Mouse (Mus musculus) heart, embryonic 14.5 days (tissue): ENCODE measurements at regions not wholly inside any gene's neighbourhood (a gene's known extent, or its start where the extent isn't known, plus 50 kb on each side); places are given as distances from the start of the nearest gene placed in this dataset.

Experiments
- ATAC-seq: fragments of 200-750 bp; cut with Nextera tagmentation; 2 replicates; pipeline ENCODE4 v1.8.0; 2017; ENCODE audit warnings: low read depth, moderate TSS enrichment; ENCODE audit not compliant: insufficient number of reproducible peaks, insufficient read depth, low FRiP score
- H3K27ac ChIP-seq, 2 experiments: fragments of 200-500 bp in 1 of 2; fragments of 300-500 bp in 1 of 2; sonication (generic) in 1 of 2; replicated peaks in 1 of 2; 2 replicates each; pipeline ENCODE4 v1.5.1; 2012 to 2014; ENCODE audit warnings: low read depth in 2 of 2, low read length in 2 of 2, control low read depth in 1 of 2, mild to moderate bottlenecking in 1 of 2, mixed read lengths in 1 of 2; ENCODE audit not compliant: control insufficient read depth in 1 of 2, insufficient read depth in 1 of 2
- H3K27me3 ChIP-seq: fragments of 300-500 bp; sonication (generic); 2 replicates; pipeline ENCODE4 v1.6.1; 2014; ENCODE audit warnings: mild to moderate bottlenecking, low read length, control low read depth; ENCODE audit not compliant: control insufficient read depth, insufficient read depth
- H3K36me3 ChIP-seq: fragments of 300-500 bp; sonication (generic); 2 replicates; pipeline ENCODE4 v1.6.1; 2014; ENCODE audit warnings: mild to moderate bottlenecking, control low read depth, low read length, mixed read lengths; ENCODE audit not compliant: control insufficient read depth, insufficient read depth
- H3K4me1 ChIP-seq, 2 experiments: fragments of 200-500 bp in 1 of 2; fragments of 300-500 bp in 1 of 2; sonication (generic) in 1 of 2; 2 replicates each; pipeline ENCODE4 v1.6.1; 2012 to 2014; ENCODE audit warnings: low read length in 2 of 2, control low read depth in 1 of 2, mixed read lengths in 1 of 2; ENCODE audit not compliant: control insufficient read depth in 2 of 2, insufficient read depth in 2 of 2
- H3K4me2 ChIP-seq: fragments of 300-500 bp; sonication (generic); 2 replicates; pipeline ENCODE4 v1.6.1; 2014; ENCODE audit warnings: mild to moderate bottlenecking, low read length
- H3K4me3 ChIP-seq, 2 experiments: fragments of 200-500 bp in 1 of 2; fragments of 300-500 bp in 1 of 2; sonication (generic) in 1 of 2; 2 replicates each; pipeline ENCODE4 v1.5.1; 2012 to 2014; ENCODE audit warnings: low read length in 2 of 2, mild to moderate bottlenecking in 2 of 2, control low read depth in 1 of 2, low read depth in 1 of 2, moderate library complexity in 1 of 2; ENCODE audit not compliant: control insufficient read depth in 1 of 2, insufficient read depth in 1 of 2
- H3K9ac ChIP-seq: fragments of 300-500 bp; sonication (generic); 2 replicates; pipeline ENCODE4 v1.6.1; 2014; ENCODE audit warnings: mild to moderate bottlenecking, low read length
- H3K9me3 ChIP-seq: fragments of 300-500 bp; sonication (generic); 2 replicates; pipeline ENCODE4 v1.6.1; 2016; ENCODE audit warnings: low read length, control low read depth; ENCODE audit not compliant: control insufficient read depth
- WGBS: fragments of 180-500 bp; shearing (Covaris S2); extraction: QIAGEN DNeasy Blood & Tissue Kit; methylation state at CpG from one replicate; pipeline ENCODE4 v1.1.7; 2014; 5-methylcytosine and 5-hydroxymethylcytosine counted together

DNA sequence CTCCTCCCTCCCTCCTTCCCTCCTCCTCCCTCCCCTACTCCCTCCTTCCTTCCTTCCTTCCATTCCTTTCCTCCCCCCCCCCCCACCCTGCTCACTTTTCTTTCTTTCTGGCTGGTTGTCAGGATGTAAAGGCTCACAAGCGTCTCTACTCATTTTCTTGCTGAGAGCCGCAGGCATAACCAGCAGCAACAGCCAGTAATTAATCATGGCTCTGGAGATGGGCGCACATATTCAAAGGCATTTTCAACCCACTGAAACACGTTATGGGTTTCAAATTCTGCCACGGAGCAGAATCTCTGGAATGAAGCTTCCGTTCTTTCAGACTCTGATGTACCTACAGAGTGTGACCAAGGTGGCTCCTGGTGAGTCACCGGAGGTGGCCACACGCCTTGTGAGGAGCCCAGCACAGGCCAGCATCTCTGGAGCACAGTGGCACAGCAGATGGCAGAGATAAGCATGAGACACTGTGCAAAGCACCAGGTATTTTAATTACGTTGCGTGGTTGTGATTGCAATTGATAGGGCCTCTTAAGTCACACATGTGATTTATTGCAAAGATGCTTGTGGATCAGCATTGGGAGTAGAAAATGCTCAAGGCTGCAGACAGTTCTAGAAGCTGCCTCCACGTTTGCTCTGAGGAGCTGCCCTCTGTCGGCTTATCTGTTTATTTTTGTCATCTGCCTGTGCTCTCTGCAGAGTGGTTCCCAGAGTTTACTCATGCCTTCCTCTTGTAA is 236.0 kb downstream of the Mtx2 start:
- Histone ChIP-seq H3K4me2 (no peak overlapping the region), H3K9ac (no peak overlapping the region), H3K4me3 (no peak overlapping the region), H3K4me1 (no peaks in the 10 kb centered on the region), H3K36me3 (no peaks in the 10 kb centered on the region), H3K27me3 (0 out of 2 replicates have a peak, but pooled peaks cover 6% of the 10 kb centered on the region), H3K9me3 (no peaks in the 10 kb centered on the region), H3K27ac (no peak overlapping the region)
- WGBS = 54% methylated on average over 12 of the region's 12 CpGs
- no peak for ATAC-seq

DNA sequence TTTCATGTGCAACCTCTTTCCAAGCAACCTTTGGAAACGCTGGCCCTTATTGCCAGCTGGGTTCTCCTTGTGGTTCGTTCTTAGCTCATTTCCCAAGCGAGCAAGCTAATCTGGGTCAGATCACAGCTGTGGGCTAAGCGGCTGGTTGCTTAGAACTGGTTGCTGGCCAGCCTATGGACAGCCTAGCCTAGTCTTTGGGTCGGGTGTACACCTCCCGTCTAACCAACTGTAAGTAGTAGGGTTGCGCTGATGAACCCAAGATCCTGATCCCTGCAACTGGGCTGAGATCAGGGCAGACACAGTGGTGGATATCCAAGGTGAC is 236.5 kb downstream of the Mtx2 start:
- Histone ChIP-seq H3K4me3 (no peak overlapping the region), H3K27ac (no peak overlapping the region), H3K4me1 (no peaks in the 10 kb centered on the region), H3K27me3 (0 out of 2 replicates have a peak, but pooled peaks cover 6% of the 10 kb centered on the region), H3K36me3 (no peaks in the 10 kb centered on the region), H3K9ac (no peak overlapping the region), H3K9me3 (no peaks in the 10 kb centered on the region), H3K4me2 (no peak overlapping the region)
- ATAC-seq = no peak
- WGBS = 79% methylated on average over 7 of the region's 7 CpGs

DNA sequence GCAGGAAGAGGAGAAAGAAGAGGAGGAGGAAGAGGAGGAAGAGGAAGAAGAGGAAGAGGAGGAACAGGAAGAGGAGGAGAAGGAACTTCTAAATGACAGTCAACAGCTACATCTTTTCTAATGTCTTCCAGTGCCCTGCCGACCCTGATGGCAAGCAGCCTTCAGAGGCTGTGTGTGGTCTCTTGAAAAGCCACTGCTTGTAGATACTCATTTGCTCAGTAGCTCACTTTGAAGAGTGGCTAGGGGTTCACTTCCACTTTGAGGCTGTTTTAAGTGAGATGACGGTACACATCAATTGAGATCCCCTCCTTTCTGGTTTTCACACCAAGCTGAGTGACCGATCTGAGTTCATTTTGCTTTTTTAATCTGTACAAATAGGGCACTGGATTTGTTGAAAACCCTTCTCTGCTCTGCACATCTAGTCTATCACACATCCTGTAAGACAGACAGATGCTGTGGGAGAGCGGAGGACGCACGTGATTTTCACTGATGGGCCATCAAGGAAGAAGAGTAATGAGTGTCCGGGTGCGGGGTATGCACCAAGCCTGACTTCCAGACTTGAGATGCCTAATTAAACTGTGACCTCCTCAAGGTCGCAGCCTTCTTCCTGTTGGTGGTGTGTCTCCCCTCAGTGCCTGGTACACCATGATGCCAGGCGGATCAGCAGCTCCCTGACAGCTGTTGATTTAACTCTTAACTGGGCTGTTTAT is 239.0 kb downstream of the Mtx2 start:
- no peak overlapping the region for H3K4me3 ChIP-seq
- H3K9me3 ChIP-seq = no peaks in the 10 kb centered on the region
- no peak overlapping the region for H3K27ac ChIP-seq
- H3K36me3 ChIP-seq = no peaks in the 10 kb centered on the region
- ATAC-seq = no peak
- H3K4me1 ChIP-seq = no peaks in the 10 kb centered on the region
- 70% methylated on average over 10 of the region's 10 CpGs for WGBS
- H3K27me3 ChIP-seq = 0 out of 2 replicates have a peak, but pooled peaks cover 6% of the 10 kb centered on the region
- no peak overlapping the region for H3K4me2 ChIP-seq
- no peak overlapping the region for H3K9ac ChIP-seq

DNA sequence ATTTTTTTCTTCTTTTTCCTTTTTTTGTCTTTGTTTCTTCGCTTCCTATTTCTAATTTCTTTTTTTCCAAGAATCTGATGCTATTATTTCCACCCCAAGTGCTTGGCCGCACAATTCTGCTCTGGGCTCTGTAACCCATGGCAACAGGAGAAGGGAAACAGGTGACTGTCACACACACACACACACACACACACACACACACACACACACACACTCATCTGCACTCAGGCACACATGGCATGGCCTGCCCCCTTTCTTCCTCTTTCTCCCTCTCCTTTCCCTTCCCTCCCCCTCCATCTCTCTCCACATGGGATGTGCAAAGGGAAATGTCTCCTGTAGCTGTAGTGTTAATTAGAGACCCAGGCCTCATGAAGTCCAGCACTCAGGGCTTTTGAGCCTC is 239.7 kb downstream of the Mtx2 start:
- Histone ChIP-seq H3K36me3 (no peaks in the 10 kb centered on the region), H3K27me3 (0 out of 2 replicates have a peak, but pooled peaks cover 6% of the 10 kb centered on the region), H3K27ac (no peak overlapping the region), H3K4me1 (no peaks in the 10 kb centered on the region), H3K9me3 (no peaks in the 10 kb centered on the region), H3K4me3 (no peak overlapping the region), H3K9ac (no peak overlapping the region), H3K4me2 (no peak overlapping the region)
- 70% methylated on average over 2 of the region's 2 CpGs for WGBS
- ATAC-seq = no peak

DNA sequence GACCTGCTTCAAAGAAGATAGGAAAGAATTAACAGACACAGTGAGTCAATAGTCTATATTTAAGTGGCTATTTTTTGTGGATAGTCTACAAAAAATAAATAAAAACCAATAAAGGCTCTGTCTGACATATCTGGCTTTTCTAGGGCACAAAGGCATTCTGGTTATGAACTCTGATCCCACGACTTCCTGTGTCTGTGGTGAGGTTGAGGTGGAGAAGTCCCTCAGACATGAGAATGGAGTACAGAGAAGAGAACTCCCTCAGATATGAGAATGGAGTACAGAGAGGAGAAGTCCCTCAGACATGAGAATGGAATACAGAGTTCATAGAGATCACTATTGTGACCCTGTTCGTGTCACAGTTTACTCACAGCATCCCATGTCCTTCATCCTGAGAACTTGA is 243.7 kb downstream of the Mtx2 start:
- no peaks in the 10 kb centered on the region for H3K36me3 ChIP-seq
- H3K4me3 ChIP-seq = no peak overlapping the region
- H3K27me3 ChIP-seq = no peaks in the 10 kb centered on the region
- no peaks in the 10 kb centered on the region for H3K4me1 ChIP-seq
- ATAC-seq = no peak
- H3K27ac ChIP-seq = no peak overlapping the region
- no peaks in the 10 kb centered on the region for H3K9me3 ChIP-seq
- 71% methylated on average over 2 of the region's 2 CpGs for WGBS
- no peak overlapping the region for H3K9ac ChIP-seq
- no peak overlapping the region for H3K4me2 ChIP-seq

DNA sequence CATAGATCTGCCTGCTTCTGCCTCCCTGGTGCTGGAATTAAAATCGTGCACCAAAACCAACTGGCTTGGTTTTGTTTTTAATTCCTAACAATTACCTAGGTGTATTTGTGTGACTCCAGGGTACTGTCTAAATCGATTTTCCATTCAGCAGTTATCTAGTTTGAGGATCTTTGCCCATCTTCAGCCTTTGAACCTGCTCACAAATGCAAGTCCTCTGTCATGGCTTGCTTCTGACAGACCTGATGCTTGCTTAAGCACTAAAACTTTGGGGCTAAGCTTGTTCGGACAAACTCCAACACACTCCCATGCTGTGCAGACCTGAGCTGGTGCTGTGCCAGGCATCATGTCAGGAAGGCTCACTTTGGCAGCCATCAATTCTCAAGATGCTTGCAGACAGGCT is 246.4 kb downstream of the Mtx2 start:
- H3K9me3 ChIP-seq = no peaks in the 10 kb centered on the region
- H3K27me3 ChIP-seq = no peaks in the 10 kb centered on the region
- H3K9ac ChIP-seq = no peak overlapping the region
- H3K4me1 ChIP-seq = no peaks in the 10 kb centered on the region
- no peak overlapping the region for H3K4me2 ChIP-seq
- ATAC-seq = no peak
- no peaks in the 10 kb centered on the region for H3K36me3 ChIP-seq
- H3K4me3 ChIP-seq = no peak overlapping the region
- WGBS = 75% methylated on average over 3 of the region's 3 CpGs
- no peak overlapping the region for H3K27ac ChIP-seq

DNA sequence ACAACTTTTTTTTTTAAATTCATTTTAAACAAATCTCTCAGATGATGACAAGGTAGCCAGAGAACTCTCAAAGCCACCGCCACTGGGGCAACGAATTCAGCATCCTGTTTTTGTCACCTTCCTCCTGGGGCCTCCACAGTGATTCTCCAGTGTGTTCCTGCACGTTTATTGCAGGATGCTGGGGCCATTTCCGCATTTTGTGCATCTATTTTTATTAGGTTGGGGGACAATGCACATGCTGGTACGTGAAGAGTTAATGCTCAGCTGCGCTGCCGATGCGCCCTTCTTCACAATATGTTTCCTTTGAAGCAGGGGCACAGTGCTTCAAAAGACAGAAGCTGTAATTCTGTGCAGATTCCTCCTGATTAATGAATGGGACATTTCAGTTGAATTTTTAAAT is 246.9 kb downstream of the Mtx2 start:
- no peak overlapping the region for H3K27ac ChIP-seq
- H3K4me1 ChIP-seq = no peaks in the 10 kb centered on the region
- WGBS = 59% methylated on average over 8 of the region's 8 CpGs
- no peak overlapping the region for H3K4me2 ChIP-seq
- H3K4me3 ChIP-seq = no peak overlapping the region
- no peaks in the 10 kb centered on the region for H3K36me3 ChIP-seq
- H3K9ac ChIP-seq = no peak overlapping the region
- H3K27me3 ChIP-seq = no peaks in the 10 kb centered on the region
- no peak for ATAC-seq
- H3K9me3 ChIP-seq = no peaks in the 10 kb centered on the region

DNA sequence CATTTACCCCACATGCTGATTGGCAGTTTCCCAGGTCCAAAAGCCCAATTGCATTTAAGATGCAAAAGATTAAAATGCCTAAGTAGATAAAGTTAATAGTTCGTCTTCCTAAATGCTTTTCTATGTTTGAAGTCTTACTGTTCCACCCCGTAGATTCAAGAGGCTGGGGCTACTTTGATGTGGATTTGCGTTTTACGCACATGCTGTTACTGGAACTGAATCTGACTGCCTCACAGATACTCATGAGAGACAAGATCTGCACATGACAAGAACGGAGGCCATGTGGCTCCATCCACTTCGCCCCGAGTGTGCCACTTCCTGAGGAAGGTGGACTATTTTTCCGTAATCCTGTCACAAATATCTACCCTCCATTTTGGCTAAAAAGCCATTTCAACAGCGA is 247.6 kb downstream of the Mtx2 start:
- Histone ChIP-seq H3K9me3 (no peaks in the 10 kb centered on the region), H3K27me3 (no peaks in the 10 kb centered on the region), H3K27ac (no peak overlapping the region), H3K4me1 (no peaks in the 10 kb centered on the region), H3K4me2 (no peak overlapping the region), H3K9ac (no peak overlapping the region), H3K4me3 (no peak overlapping the region), H3K36me3 (no peaks in the 10 kb centered on the region)
- ATAC-seq = no peak
- 73% methylated on average over 9 of the region's 9 CpGs for WGBS
